ENCODE assay signal across 8 mouse cellular contexts in genomic region chr19:44474158-44474557, GRCm38 (mm10). TPM values are rescaled to one million over a fixed set of nuclear protein-coding genes. Genes with fewer than 3 reads are reported as not detected.
A peak's percentile ranks its signal among the peaks of the same experiment; 100 is the strongest.
DNase-seq lines count a peak whose midpoint lies in the region; ATAC-seq and TF ChIP-seq lines count a peak whose summit lies in the region.

No protein-coding gene starts in this region.

- TF ChIP-seq CTCF in left cerebral cortex, adult 2 months (IDR thresholded peaks at IDR 0.05), result peak; percentile 90

- intact Hi-C loops in heart, postnatal 36 days (cut with DNase I), result no loop called here
- intact Hi-C loops in left cerebral cortex, adult 2 months (cut with DNase I), result no loop called here

- H3K27me3 ChIP-seq in heart, embryonic 12.5 days (replicated peaks), result peaks cover 7% of the 10 kb centered on the region; the same call in 1 of the 2 replicates
- H3K27me3 ChIP-seq in embryonic facial prominence, embryonic 10.5 days (replicated peaks; ENCODE audit: low read depth, poor library complexity, severe bottlenecking), result 0 out of 2 replicates have a peak, but pooled peaks cover 7% of the 10 kb centered on the region

- peak; percentile 97 for DNase-seq in heart, adult 11 months
- DNase-seq in adrenal gland, postnatal 36 days, result peak; percentile 88 to 93
- DNase-seq in embryonic facial prominence, embryonic 10.5 days (ENCODE audit: low spot score), result peak; percentile 84
- peak; percentile 77 to 84 for DNase-seq in heart, postnatal 36 days
- DNase-seq in left cerebral cortex, adult 2 months (ENCODE audit: extremely low spot score in 1 of 2, low spot score in 2 of 2), result peak; percentile 59
- DNase-seq in spleen, postnatal 14 days (ENCODE audit: low spot score in 2 of 2), result peak; percentile 45 to 76

- H3K27ac ChIP-seq in heart, embryonic 12.5 days (ENCODE audit: poor library complexity, severe bottlenecking), result no peak overlapping the region
- H3K27ac ChIP-seq in embryonic facial prominence, embryonic 10.5 days (replicated peaks), result no peak overlapping the region
- no peak overlapping the region for H3K27ac ChIP-seq in left cerebral cortex, adult 2 months

- H3K9ac ChIP-seq in heart, embryonic 12.5 days, result no peak overlapping the region

- H3K9me3 ChIP-seq in heart, embryonic 12.5 days (replicated peaks), result no peaks in the 10 kb centered on the region
- H3K9me3 ChIP-seq in embryonic facial prominence, embryonic 10.5 days, result no peaks in the 10 kb centered on the region

- ATAC-seq in heart, embryonic 12.5 days (ENCODE audit: insufficient number of reproducible peaks, low FRiP score), result no peak
- peak; percentile 96 for ATAC-seq in megakaryocyte-erythroid progenitor cell, adult 5-6 weeks (replicated peaks; ENCODE audit: low FRiP score, low TSS enrichment, poor library complexity, severe bottlenecking)

- no peaks in the 10 kb centered on the region for H3K36me3 ChIP-seq in heart, embryonic 12.5 days
- no peaks in the 10 kb centered on the region for H3K36me3 ChIP-seq in embryonic facial prominence, embryonic 10.5 days (replicated peaks)

- no peaks in the 10 kb centered on the region for H3K4me1 ChIP-seq in heart, embryonic 12.5 days (replicated peaks)
- H3K4me1 ChIP-seq in embryonic facial prominence, embryonic 10.5 days, result no peaks in the 10 kb centered on the region

- H3K4me3 ChIP-seq in heart, embryonic 12.5 days, result no peak overlapping the region
- no peak overlapping the region for H3K4me3 ChIP-seq in embryonic facial prominence, embryonic 10.5 days
- no peak overlapping the region for H3K4me3 ChIP-seq in left cerebral cortex, adult 2 months

- H3K4me2 ChIP-seq in heart, embryonic 12.5 days, result no peak overlapping the region

- 2% methylated on average over 10 of the region's 10 CpGs for WGBS in heart, embryonic 12.5 days
- WGBS in embryonic facial prominence, embryonic 10.5 days, result 2% methylated on average over 10 of the region's 10 CpGs

RNA-seq across cellular contexts. Expression of gene Wnt8b, which starts 19.1 kb away (rescaled TPM):
- not detected in 2 replicates for polyA plus RNA-seq in heart, embryonic 12.5 days (2016; fragmentation: Nextera tagmentation; extraction: Ambion mirVana)
- total RNA-seq in adrenal gland, postnatal 36 days (2021), result under 1 TPM; 0.13 to 0.20 TPM
- 0.56 and 2.1 TPM in 2 replicates for polyA plus RNA-seq in embryonic facial prominence, embryonic 10.5 days (2016; fragmentation: Nextera tagmentation; extraction: Ambion mirVana)
- total RNA-seq in heart, postnatal 36 days (2021), result not detected
- not detected for total RNA-seq in left cerebral cortex, adult 2 months (2021)
- total RNA-seq in megakaryocyte-erythroid progenitor cell, adult 5-6 weeks (2014; fragmentation: Nextera tagmentation), result not detected in 2 replicates
- total RNA-seq in megakaryocyte-erythroid progenitor cell, adult 5-6 weeks (2017), result not detected in 2 replicates
